Mouse (Mus musculus): ENCODE data around the gene Phf13.

GRCm38 (mm10) chr4:151948497-151949471, 47.3 kb downstream of the Phf13 start:
- TF ChIP-seq POLR2A (IDR thresholded peaks at IDR 0.05; ENCODE audit: low read depth, low read length) (no peak), CTCF (conservative IDR thresholded peaks at IDR 0.05; ENCODE audit: insufficient read depth, insufficient read length, low read depth, low read length) (no peak)
